Mouse (Mus musculus) embryo, embryonic 10 days (tissue): Measurements from ENCODE around the gene Limd2.

Experiments
- DNase-seq: peaks from one replicate; pipeline ENCODE4 v3.0.0-alpha.2; 2015; ENCODE audit warnings: low spot score

The Limd2 gene

GRCm38 (mm10) chr11:106125827-106126226, 34.8 kb downstream of the Limd2 start:
- no peak for DNase-seq

GRCm38 (mm10) chr11:106124784-106125183, 35.9 kb downstream of the Limd2 start:
- DNase-seq: no peak

- DNase-seq: no peak
Measured at GRCm38 (mm10) chr11:106122736-106123135, 37.9 kb downstream of the Limd2 start.

- DNase-seq: no peak
Measured at GRCm38 (mm10) chr11:106122221-106122620, 38.4 kb downstream of the Limd2 start.

- DNase-seq: no peak
Measured at GRCm38 (mm10) chr11:106111688-106112087, 49.0 kb downstream of the Limd2 start.
